Mouse (Mus musculus) kidney, postnatal 4 days (tissue): ENCODE data around the gene Enpp1.

ENCODE experiments used
- DNase-seq, 2 experiments: peaks; one replicate each; pipeline ENCODE4 v3.0.0; 2021; ENCODE audit warnings: mixed read lengths in 2 of 2

Enpp1 gene

GRCm38 (mm10) chr10:24710361-24710760, 1.6 kb downstream of the Enpp1 start:
- no peak for DNase-seq

GRCm38 (mm10) chr10:24707745-24708144, 4.2 kb downstream of the Enpp1 start:
- DNase-seq, result no peak

GRCm38 (mm10) chr10:24706431-24707140, 5.4 kb downstream of the Enpp1 start:
- DNase-seq, result peak in 1 of 2 experiments; percentile 31

GRCm38 (mm10) chr10:24702698-24703097, 9.3 kb downstream of the Enpp1 start:
- no peak for DNase-seq

GRCm38 (mm10) chr10:24698131-24698775, 13.7 kb downstream of the Enpp1 start:
- DNase-seq, result no peak

- DNase-seq, result no peak
Observed at GRCm38 (mm10) chr10:24696761-24697160, 15.2 kb downstream of the Enpp1 start.

GRCm38 (mm10) chr10:24695786-24696185, 16.2 kb downstream of the Enpp1 start:
- DNase-seq, result no peak

- no peak for DNase-seq
Observed at GRCm38 (mm10) chr10:24682518-24683104, 29.3 kb downstream of the Enpp1 start.

- no peak for DNase-seq
Observed at GRCm38 (mm10) chr10:24677681-24678080, 34.3 kb downstream of the Enpp1 start.

GRCm38 (mm10) chr10:24674261-24674660, 37.7 kb downstream of the Enpp1 start:
- DNase-seq, result no peak

GRCm38 (mm10) chr10:24672948-24673347, 39.0 kb downstream of the Enpp1 start:
- no peak for DNase-seq

GRCm38 (mm10) chr10:24670548-24670947, 41.4 kb downstream of the Enpp1 start:
- DNase-seq, result no peak

- DNase-seq, result no peak
Observed at GRCm38 (mm10) chr10:24650990-24651569, 60.9 kb downstream of the Enpp1 start.

- no peak for DNase-seq
Observed at GRCm38 (mm10) chr10:24647996-24648738, 63.8 kb downstream of the Enpp1 start.

- no peak for DNase-seq
Observed at GRCm38 (mm10) chr10:24645169-24645568, 66.8 kb downstream of the Enpp1 start.

GRCm38 (mm10) chr10:24642796-24643580, 69.0 kb downstream of the Enpp1 start:
- DNase-seq, result no peak

- DNase-seq, result no peak
Observed at GRCm38 (mm10) chr10:24641416-24642140, 70.4 kb downstream of the Enpp1 start.

GRCm38 (mm10) chr10:24640186-24640875, 71.6 kb downstream of the Enpp1 start:
- no peak for DNase-seq

GRCm38 (mm10) chr10:24639596-24639995, 72.4 kb downstream of the Enpp1 start:
- DNase-seq, result peak; percentile 26 to 56

- DNase-seq, result no peak
Observed at GRCm38 (mm10) chr10:24638306-24639070, 73.5 kb downstream of the Enpp1 start.
